Mouse (Mus musculus): ENCODE data around the gene Teddm1a.
"Not testable (repeated sequence)": the region's sequence is repeated elsewhere in the genome, so short reads cannot be mapped to it uniquely, and the experiment has no call there.

The Teddm1a gene

GRCm38 (mm10) chr1:153891442-153891841 lies at the start of gene Teddm1a:
Gene Teddm1a (plus strand): TSS chr1:153891742.
- DNase-seq = no peak

- DNase-seq = no peak
Measured at GRCm38 (mm10) chr1:153842121-153842740, 49.3 kb upstream of the Teddm1a start.

- no peak for DNase-seq
Measured at GRCm38 (mm10) chr1:153844042-153844441, 47.5 kb upstream of the Teddm1a start, which contains the start of gene Rgsl1. Gene Rgsl1 (minus strand): TSS chr1:153844142.

- no peak for DNase-seq
Measured at GRCm38 (mm10) chr1:153846420-153846819, 45.1 kb upstream of the Teddm1a start.

DNA sequence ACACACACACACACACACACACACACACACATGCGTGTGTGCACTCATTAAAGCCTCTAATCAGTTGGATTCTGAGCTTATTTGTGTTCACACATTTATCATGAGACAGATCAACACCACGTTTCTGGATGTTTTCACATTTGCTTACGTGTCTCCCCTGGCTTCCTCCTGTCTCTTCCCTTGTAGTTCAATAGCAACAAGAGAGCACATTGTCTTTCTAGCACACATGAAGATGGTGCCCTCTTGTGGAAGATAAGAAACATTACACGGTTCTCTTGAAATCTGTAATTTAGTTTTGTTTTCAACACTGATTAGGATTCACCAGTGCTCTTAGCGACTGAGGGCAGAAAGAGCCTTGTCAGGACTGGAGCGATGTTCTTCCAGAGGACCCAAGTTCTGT lies 44.7 kb upstream of the Teddm1a start:
- DNase-seq = no peak

DNA sequence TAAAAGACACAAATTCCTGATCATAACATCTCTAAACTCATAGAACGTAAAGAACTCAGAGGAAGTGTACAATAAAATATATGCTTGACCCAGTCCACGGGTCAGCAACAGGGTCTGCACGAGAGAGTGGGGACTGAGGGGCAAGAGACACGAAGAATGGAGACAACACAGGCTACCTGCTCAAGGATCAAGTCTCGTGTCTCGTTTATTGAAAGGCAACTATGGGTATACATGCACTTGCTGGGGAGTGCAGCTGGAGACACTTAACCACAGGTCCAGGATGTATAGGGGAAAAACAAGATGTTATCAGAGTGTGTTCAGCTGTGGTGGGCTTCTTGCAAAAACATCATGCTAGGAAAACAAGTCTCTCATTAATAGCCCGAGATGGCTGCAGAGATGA lies 38.8 kb upstream of the Teddm1a start:
- DNase-seq = not testable (repeated sequence)

- no peak for DNase-seq
Measured at GRCm38 (mm10) chr1:153855946-153856345, 35.6 kb upstream of the Teddm1a start.

- no peak for DNase-seq
Measured at GRCm38 (mm10) chr1:153874045-153874444, 17.5 kb upstream of the Teddm1a start, which contains the start of gene Teddm1b. Gene Teddm1b (plus strand): TSS chr1:153874345.

- DNase-seq = not testable (repeated sequence)
Measured at GRCm38 (mm10) chr1:153880391-153880790, 11.2 kb upstream of the Teddm1a start.

- DNase-seq = no peak
Measured at GRCm38 (mm10) chr1:153886024-153886633, 5.4 kb upstream of the Teddm1a start.

DNA sequence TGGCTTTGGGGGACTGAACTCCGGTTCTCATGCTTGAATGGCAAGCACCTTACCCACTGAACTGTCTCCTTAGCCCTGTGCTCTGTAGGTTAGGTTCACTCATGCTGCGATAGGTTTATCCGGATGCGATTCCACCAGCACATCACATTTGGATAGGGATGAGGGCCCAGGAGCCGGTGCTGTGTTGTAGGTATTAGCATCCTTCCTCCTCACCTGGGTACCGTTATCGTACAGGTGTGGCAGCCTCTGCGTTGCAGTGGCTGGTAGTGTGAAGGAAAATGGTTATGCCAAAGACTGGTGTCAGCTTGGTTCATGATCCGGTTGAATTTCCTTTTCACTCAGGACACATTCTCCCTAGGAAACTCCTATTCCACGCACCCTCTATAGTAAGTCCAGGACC lies 1.4 kb upstream of the Teddm1a start:
- DNase-seq = no peak

- DNase-seq = no peak
Measured at GRCm38 (mm10) chr1:153893746-153894145, 2.2 kb downstream of the Teddm1a start.

DNA sequence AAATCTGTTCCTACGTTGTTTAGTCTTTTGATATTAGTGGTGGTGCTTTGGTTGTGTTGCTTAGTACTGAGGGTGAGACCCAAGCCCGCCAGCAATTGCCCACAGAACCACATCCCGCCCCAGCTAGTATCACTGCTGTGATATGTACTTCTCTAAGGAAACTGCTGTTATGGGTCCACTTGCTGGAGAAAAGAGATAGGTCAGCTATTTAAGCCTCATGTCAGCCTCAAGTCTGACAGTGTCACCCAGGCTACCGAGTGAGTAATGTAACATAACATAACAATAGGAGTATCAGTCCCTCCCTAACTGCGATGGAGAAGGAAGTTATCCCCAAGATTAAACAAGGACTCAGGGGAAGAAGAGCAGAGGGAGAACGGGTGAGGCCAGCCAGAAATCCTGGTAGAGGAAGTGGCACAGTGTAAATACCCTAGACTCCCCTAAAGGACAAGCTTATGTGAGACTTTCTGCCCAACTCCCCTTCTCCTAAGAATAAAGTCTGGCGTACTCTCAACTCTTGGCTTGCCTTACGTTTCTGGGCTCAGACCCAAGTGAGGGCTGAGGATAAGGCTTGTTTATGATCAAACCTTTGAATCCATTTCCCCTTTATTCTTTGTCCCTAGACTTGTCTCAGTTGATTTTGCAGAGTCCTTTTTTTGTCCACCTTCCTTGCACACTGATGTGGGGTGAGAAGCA lies 2.8 kb downstream of the Teddm1a start:
- no peak for DNase-seq

DNA sequence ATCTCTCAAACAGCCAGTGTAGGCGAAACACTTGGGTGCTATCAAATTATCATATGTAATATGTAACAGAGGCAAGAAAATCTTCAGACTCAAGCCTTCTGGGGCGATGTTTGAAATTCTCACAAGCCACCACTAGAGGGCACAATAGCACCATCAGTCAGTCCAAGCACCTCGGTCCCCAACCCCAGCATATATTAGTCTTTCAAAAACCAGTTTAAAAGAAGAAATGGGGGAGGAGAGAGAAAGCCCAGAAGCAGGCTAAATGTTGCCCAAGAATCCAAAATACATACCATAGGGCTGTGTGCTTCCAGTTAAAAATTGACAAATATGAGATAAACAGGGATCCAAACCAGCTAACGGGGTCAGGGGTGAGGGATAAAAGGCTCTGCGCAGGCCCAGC lies 3.4 kb downstream of the Teddm1a start:
- DNase-seq = peak; percentile 63

GRCm38 (mm10) chr1:153897196-153897595 lies 5.7 kb downstream of the Teddm1a start:
- no peak for DNase-seq

GRCm38 (mm10) chr1:153898989-153899730 lies 7.6 kb downstream of the Teddm1a start:
- peak; percentile 21 for DNase-seq

- peak; percentile 93 for DNase-seq
Measured at GRCm38 (mm10) chr1:153899731-153900380, 8.3 kb downstream of the Teddm1a start, which contains the start of the genes Glul and Teddm2. Gene Glul (plus strand): TSS chr1:153899944. Gene Teddm2 (minus strand): TSS chr1:153900228.

GRCm38 (mm10) chr1:153900381-153900780 lies 8.8 kb downstream of the Teddm1a start:
- DNase-seq = no peak

DNA sequence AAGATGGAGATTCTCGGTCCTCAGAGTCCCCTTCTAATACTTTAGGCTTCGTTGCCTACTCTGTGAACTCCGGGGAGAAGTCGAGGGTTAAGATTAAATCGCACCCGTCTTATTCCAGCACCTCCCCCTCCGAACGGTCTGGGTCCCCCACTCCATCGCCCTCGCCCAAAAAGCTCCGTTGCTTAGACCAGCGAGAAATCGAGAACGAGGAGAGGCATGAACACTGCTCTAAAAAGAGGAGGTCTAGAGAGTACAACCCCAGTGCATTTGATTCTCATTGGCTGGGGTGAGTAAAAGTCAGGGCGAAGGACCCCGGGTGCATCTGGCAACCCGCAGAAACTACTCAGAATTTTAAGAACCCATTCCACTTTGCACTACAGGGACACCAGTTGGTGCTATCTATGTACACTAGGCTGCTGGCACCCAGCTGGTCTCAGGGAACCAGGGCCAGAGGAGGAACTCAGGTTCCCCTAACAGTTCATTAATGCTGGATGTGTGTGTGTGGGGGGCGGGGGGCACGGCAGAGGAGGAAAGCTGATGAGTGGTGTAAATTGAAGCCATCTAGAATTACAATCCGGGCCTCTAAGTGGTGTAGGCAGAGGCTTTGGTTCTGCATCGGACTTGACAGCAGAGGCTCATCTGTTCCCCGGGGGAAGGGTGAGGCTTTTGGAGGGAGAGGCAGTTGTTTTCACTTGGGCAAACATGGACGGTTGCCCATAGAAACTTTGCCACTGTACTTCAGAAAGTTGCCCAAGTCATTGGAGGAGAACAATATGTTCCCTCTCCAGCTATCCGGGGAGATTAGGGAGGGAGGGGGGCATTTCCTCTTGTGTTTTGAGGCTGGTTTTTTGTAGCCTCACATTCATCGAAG lies 9.6 kb downstream of the Teddm1a start:
- DNase-seq = no peak

DNA sequence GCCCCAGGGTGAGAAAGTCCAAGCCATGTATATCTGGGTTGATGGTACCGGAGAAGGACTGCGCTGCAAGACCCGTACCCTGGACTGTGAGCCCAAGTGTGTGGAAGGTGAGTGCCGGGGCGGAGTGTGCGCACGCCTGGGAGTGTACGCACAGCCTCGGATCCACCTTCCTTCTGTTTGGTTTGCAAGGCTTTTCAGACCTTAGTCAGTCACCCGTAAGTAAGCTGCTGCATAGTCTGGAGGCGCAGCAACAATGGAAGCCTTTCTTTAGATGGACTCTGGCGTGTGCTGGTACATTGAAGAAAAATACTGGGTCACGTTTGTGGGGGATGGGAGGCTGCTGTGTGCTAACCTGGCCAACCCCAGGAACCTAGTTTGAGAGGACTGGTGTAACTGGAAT lies 11.5 kb downstream of the Teddm1a start:
- no peak for DNase-seq

DNA sequence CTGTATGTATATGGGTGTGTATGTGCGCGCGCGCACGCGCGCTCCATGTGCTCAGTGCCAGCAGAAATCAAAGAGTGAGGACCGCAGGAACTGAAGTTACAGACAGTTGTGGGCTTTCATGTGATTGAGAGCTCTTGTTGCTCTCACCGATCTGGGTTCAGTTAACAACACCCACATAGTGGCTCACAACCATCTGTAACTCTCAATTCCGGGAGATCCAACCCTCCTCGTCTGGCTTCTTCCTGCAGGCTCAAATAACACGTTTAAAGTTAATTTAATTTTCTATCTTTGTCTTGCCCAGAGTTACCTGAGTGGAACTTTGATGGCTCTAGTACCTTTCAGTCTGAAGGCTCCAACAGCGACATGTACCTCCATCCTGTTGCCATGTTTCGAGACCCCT lies 12.7 kb downstream of the Teddm1a start:
- DNase-seq = no peak

DNA sequence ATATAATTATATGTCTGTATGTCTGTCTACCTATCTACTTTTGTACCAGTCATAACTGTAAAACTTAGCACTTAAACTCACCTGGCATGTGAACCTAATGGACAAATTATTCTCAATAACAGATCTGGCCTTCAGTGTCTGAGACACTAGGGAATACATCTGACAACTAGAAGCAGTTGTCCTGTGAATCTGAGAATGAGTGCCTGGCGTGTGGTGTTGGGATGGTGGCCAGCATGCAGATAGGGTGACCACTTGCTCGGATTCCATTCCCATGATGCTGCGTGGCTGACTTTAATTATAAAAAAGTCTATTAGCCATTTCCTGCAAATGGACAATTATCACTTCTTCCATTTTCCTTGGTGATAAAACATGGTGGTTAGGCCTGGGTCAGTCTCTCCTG lies 14.3 kb downstream of the Teddm1a start:
- DNase-seq = no peak
